Mouse (Mus musculus) adipocyte (in vitro differentiated cells): ENCODE measurements around the gene B2m.
A peak's percentile ranks its signal among the peaks of the same experiment; 100 is the strongest.

Experiments
- DNase-seq: peaks from one replicate; pipeline ENCODE4 v3.0.0-alpha.2; 2016; ENCODE audit warnings: low spot score

B2m gene

DNA sequence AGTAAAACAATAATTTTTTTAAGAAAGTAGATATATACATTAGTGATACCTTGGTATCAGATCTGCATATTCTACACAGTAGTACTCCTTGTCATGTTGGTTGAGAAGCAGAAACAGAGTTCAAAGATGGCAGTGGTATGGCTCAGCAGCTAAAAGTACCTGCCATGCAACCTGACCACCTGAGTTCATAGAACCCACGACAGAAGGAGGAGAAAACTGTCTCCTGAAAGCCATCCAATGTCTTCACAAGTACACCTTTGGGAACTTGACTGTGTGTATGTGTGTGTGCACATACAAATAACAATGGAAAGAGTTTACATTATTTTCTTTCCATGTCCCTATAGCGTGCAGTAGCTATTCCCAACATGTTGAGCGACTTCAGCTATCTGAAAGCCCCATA, 2.2 kb downstream of the B2m start:
- DNase-seq = no peak

GRCm38 (mm10) chr2:122151221-122151620, 3.7 kb downstream of the B2m start:
- no peak for DNase-seq

GRCm38 (mm10) chr2:122152850-122153249, 5.4 kb downstream of the B2m start:
- DNase-seq = no peak

GRCm38 (mm10) chr2:122153681-122154365, 6.3 kb downstream of the B2m start:
- DNase-seq = no peak

DNA sequence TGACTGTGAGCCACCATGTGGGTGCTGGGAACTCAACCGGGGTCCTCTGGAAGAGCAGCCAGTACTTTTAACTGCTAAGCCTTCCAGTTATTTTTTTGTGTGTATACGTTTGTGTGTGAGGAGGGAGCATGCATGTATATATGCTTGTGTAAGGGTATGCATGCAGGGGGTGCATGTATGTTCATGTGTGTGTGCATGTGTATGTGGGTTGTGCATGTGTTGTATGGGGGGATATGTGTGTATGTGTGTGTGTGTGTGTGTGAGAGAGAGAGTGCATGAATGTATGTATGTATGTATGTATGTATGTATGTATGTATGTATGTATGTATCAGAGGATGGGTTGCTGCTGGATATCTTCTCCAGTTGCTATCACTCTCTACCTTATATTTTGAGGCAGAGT, 7.0 kb downstream of the B2m start:
- DNase-seq = no peak

- DNase-seq = no peak
Observed at GRCm38 (mm10) chr2:122155292-122155691, 7.8 kb downstream of the B2m start.

GRCm38 (mm10) chr2:122156051-122156700, 8.7 kb downstream of the B2m start:
- no peak for DNase-seq

GRCm38 (mm10) chr2:122157561-122157960, 10.1 kb downstream of the B2m start:
- DNase-seq = no peak

DNA sequence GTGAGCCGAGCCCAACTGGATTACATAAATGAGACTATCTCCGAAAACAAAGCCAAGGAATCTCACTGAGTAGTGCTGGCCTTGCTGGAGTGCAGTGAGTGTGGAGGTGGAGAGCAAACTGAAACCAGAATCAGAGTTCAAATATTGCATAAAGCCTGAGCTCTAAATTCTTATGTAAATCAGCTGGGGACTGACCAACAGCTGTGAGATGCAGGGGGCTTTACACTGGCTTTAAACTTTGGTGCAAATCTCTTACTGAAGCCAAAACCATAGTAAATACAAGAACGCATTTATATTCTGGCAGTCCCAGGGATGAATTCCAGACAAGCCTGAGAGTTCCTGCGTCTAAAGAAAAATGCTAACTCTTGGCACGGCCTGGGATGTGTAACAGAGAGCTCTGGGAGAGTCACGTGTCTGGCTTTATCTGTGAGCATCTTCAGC, 10.9 kb downstream of the B2m start:
- DNase-seq = peak; percentile 81

GRCm38 (mm10) chr2:122159667-122160066, 12.2 kb downstream of the B2m start:
- no peak for DNase-seq

DNA sequence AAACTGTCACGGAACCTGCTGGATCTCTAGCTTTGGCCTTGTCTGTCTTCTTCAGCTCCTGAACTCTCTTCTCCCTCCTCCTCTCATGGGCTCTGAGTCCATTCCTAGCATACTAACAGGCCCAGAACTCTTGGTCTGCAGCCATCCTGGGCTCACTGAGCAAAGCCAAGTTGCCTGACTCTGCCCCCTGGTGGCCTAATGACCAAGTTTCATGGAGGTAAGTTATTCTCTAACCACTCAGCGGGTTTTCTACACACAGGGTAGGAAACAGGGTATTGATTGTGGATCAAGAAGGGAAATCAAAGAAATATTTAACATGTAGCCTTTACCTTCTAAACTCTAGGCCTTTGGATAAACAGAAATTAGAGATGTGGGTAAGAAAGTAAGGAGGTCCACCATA, 13.2 kb downstream of the B2m start, which contains the start of gene Trim69:
TSS of gene Trim69 (plus strand) at position 21 of the 400 bp plus-strand sequence.
- DNase-seq = peak; percentile 95

GRCm38 (mm10) chr2:122161542-122161941, 14.1 kb downstream of the B2m start:
- DNase-seq = peak; percentile 63

DNA sequence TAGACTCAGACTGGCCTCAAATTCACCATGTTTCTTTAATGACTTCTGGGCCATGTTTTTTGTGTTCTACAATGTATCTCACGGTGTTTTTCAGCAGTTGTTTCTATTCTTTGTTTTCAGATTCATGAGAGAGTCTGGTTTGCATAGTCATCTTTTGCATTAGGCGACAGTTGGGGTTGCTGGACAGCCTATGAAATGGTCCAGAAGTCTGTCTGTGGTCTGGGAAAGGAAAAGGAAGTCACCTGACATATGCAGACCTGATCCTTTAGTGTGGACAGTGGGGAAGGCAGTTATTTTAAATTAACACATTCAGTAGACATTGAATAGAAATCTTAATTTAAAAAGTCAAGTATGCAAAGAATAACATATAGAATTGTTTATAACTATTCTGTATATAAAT, 15.0 kb downstream of the B2m start:
- no peak for DNase-seq

DNA sequence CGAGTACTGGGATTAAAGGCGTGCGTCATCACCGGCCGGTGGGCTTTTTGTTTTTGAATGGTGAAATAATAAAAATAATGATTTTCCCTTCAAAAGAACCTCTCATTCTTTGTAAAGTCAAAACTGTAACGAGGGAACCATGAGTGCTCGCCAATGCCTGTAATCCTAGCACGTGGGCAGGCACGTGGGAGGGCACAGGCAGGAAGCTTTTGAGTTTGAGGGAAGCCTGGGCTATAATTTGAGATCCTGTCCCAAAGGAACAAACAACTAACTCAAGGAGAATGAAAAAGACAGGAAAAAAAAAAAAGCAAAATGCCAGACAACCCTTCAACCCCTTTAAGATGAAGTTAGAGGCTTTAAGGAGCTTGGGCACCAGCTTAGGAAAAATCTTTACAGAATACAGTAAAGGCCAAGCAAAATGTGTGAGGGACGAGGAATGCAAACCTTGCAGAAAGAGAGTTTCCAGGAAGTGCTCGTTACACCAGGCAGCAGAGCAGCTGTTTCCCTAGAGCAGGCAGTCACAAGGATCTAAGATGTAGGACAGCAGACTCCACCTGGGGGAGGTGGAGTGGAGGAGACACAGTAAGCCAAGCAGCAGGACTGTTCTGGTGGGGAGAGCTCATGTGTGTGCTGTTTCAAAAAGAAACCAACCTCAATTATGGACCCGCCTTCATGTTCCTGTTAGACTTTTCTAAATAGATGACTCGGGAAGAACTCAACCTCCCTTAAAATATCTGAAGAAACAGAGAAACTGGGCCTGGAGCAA, 16.1 kb downstream of the B2m start:
- DNase-seq = no peak

DNA sequence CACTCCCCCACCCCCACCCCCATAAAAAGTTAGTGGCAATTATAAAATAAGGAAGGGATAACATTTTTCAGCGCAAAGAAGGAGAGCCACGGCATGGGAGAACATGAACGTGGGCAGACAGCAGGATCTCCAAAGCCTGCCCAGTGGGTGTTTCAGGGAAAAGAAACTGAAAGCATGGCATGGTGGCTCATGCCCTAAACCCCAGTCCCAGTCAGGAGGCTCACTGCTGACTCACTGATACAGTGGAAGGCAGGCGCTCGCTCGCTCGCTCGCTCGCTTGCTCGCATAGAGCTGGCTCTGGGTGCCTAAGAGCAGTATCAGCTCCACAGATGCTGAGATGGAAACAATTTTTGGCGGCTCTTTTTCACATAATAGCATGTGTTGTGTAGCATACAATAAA, 16.8 kb downstream of the B2m start:
- peak; percentile 92 for DNase-seq

GRCm38 (mm10) chr2:122171292-122171691, 23.8 kb downstream of the B2m start:
- no peak for DNase-seq

DNA sequence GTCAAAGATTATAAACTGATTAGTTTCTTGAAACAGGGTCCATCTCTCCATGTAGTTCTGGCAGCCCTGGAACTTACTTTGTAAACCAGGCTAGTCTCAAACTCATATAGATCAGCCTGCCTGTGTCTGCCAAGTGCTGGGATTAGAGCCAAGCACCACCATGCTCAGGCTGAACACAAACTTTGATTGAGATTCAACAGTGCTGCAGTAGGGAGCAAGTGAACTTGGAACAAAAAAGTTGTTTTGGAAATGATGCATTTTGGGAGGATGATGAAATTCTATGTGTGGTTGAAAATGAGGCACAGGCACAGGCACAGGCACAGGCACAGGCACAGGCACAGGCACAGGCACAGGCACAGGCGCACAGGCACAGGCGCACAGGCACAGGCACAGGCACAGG, 24.7 kb downstream of the B2m start:
- peak; percentile 90 for DNase-seq

- no peak for DNase-seq
Observed at GRCm38 (mm10) chr2:122180051-122180822, 32.8 kb downstream of the B2m start.

DNA sequence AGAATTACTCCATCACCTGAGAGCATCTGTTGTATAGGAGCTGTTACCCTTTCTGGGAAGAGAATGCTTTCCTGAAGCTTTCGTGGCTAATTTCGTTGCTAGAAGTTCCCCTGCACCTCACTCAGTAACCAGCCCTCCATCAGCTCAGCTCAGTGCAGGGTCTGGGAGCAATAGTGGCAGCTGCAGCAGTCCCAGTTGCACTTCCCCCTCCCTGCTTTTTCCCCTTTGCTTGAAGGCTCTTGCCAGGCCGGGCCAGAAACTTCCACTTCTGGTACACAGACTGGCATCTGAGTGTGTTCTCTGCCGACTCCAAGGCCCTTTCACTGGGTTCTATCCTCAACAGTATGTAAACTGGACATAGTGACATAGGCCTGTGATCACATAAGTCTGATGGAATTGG, 37.6 kb downstream of the B2m start:
- no peak for DNase-seq

- no peak for DNase-seq
Observed at GRCm38 (mm10) chr2:122186106-122186505, 38.6 kb downstream of the B2m start, which contains the start of the genes Patl2 and Terb2. Gene Patl2, minus strand, starts transcription at chr2:122186189. Gene Terb2, plus strand, starts transcription at chr2:122186272.

DNA sequence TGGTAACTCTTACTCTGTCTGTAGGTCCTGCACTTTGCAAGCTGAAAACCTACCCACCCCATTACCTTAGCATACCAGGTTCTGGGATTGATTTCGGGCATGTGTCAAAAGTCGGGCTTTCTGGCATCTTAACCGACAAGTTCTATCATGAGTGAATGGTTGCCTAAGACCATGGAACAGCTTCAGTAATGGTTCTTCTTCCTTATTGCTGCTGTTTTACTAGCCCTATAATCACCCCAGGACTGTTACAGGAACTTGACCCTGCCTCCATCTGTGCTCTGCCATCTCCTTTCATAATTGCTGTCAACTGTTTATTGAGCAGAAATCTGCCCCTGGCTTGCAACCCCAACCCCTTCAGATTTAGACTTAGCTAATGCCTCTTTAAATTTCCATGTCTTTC, 39.3 kb downstream of the B2m start:
- no peak for DNase-seq

GRCm38 (mm10) chr2:122191849-122192248, 44.4 kb downstream of the B2m start:
- no peak for DNase-seq
